Mouse (Mus musculus): Measurements from ENCODE around the gene Syt17. TPM values are rescaled to one million over a fixed set of nuclear protein-coding genes. Genes with fewer than 3 reads are reported as not detected.
A peak's percentile ranks its signal among the peaks of the same experiment; 100 is the strongest.

The Syt17 gene
- total and polyA plus RNA-seq, 3 experiments = 1.0 to 1.8 (median 1.4) TPM

GRCm38 (mm10) chr7:118475008-118475705 is 27.1 kb upstream of the Syt17 start:
- intact Hi-C loops (cut with DNase I) = no loop called here
- peak overlapping the region; percentile 56 for H3K27ac ChIP-seq

GRCm38 (mm10) chr7:118472886-118473285 is 24.9 kb upstream of the Syt17 start:
- intact Hi-C loops (cut with DNase I) = no loop called here
- TF ChIP-seq POLR2A (IDR thresholded peaks at IDR 0.05; ENCODE audit: insufficient read depth, low read depth, low read length) = no peak
- no peak for TF ChIP-seq CTCF (IDR thresholded peaks at IDR 0.05)
- TF ChIP-seq EP300 (IDR thresholded peaks at IDR 0.05; ENCODE audit: insufficient read depth, low read depth, low read length) = no peak
- H3K27ac ChIP-seq = no peak overlapping the region
- no peak overlapping the region for H3K4me3 ChIP-seq
- no peaks in the 10 kb centered on the region for H3K27me3 ChIP-seq (ENCODE audit: control insufficient read depth, insufficient read depth, low read length)
- 100% methylated on average over 1 of the region's 1 CpGs for WGBS
- H3K79me2 ChIP-seq (replicated peaks; ENCODE audit: control insufficient read depth, insufficient read depth, low read length) = no peaks in the 10 kb centered on the region
- H3K9ac ChIP-seq (ENCODE audit: low read depth, low read length) = no peak overlapping the region
- DNase-seq = no peak
- H3K4me1 ChIP-seq (ENCODE audit: control insufficient read depth, insufficient read depth, low read length) = peaks cover 12% of the 10 kb centered on the region
- no peaks in the 10 kb centered on the region for H3K36me3 ChIP-seq (ENCODE audit: control insufficient read depth, insufficient read depth, low read length)

More at GRCm38 (mm10) chr7:118475008-118475705, 27.1 kb upstream of the Syt17 start:
- no peak overlapping the region for H3K4me3 ChIP-seq
- no peaks in the 10 kb centered on the region for H3K79me2 ChIP-seq (replicated peaks; ENCODE audit: control insufficient read depth, insufficient read depth, low read length)
- peaks cover 10% of the 10 kb centered on the region for H3K4me1 ChIP-seq (ENCODE audit: control insufficient read depth, insufficient read depth, low read length)
- H3K9ac ChIP-seq (ENCODE audit: low read depth, low read length) = no peak overlapping the region
- H3K27me3 ChIP-seq (ENCODE audit: control insufficient read depth, insufficient read depth, low read length) = no peaks in the 10 kb centered on the region
- peak; percentile 63 to 70 for DNase-seq
- 61% methylated on average over 7 of the region's 7 CpGs for WGBS
- no peaks in the 10 kb centered on the region; the same call in 1 of the 2 replicates for H3K36me3 ChIP-seq (ENCODE audit: control insufficient read depth, insufficient read depth, low read length)
- no peak for TF ChIP-seq CTCF (IDR thresholded peaks at IDR 0.05)
- TF ChIP-seq POLR2A (IDR thresholded peaks at IDR 0.05; ENCODE audit: insufficient read depth, low read depth, low read length) = no peak
- no peak for TF ChIP-seq EP300 (IDR thresholded peaks at IDR 0.05; ENCODE audit: insufficient read depth, low read depth, low read length)

GRCm38 (mm10) chr7:118468060-118468459 is 20.0 kb upstream of the Syt17 start:
- Histone ChIP-seq H3K27me3 (ENCODE audit: control insufficient read depth, insufficient read depth, low read length) (no peaks in the 10 kb centered on the region), H3K4me1 (ENCODE audit: control insufficient read depth, insufficient read depth, low read length) (peaks cover 15% of the 10 kb centered on the region), H3K79me2 (replicated peaks; ENCODE audit: control insufficient read depth, insufficient read depth, low read length) (no peaks in the 10 kb centered on the region), H3K4me3 (no peak overlapping the region), H3K36me3 (ENCODE audit: control insufficient read depth, insufficient read depth, low read length) (no peaks in the 10 kb centered on the region), H3K9ac (ENCODE audit: low read depth, low read length) (no peak overlapping the region), H3K27ac (peak overlapping the region; percentile 52)
- WGBS = 59% methylated on average over 3 of the region's 3 CpGs
- DNase-seq = no peak
- intact Hi-C loops (cut with DNase I) = loop anchor here (2.0 kb wide), 1 partner anchor 23 kb away; the partner anchor contains the start of gene Itpripl2
- TF ChIP-seq EP300 (IDR thresholded peaks at IDR 0.05; ENCODE audit: insufficient read depth, low read depth, low read length) (no peak), CTCF (IDR thresholded peaks at IDR 0.05) (no peak), POLR2A (IDR thresholded peaks at IDR 0.05; ENCODE audit: insufficient read depth, low read depth, low read length) (no peak)

DNA sequence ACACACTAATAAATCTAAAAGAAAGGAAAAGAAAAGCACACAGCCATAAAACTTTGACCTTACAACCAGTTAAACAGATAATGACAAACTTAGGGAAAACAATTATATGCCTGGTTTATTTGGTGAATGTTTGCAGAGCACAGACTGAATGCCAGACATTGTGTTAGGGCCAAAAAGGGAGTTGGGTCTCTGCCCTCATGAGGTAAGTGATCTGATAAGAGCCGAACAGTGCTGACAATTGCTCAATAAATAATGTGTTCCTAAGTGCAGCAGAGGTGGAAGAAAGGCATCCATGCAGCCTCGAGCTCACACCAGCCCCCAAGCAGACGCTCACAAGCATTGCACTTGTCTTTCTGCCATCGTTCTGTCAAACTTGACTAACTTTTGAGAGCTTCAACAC is 16.4 kb upstream of the Syt17 start:
- H3K79me2 ChIP-seq (replicated peaks; ENCODE audit: control insufficient read depth, insufficient read depth, low read length) = no peaks in the 10 kb centered on the region
- 38% methylated on average over 4 of the region's 4 CpGs for WGBS
- intact Hi-C loops (cut with DNase I) = no loop called here
- DNase-seq = no peak
- no peaks in the 10 kb centered on the region for H3K27me3 ChIP-seq (ENCODE audit: control insufficient read depth, insufficient read depth, low read length)
- TF ChIP-seq POLR2A (IDR thresholded peaks at IDR 0.05; ENCODE audit: insufficient read depth, low read depth, low read length) (no peak), EP300 (IDR thresholded peaks at IDR 0.05; ENCODE audit: insufficient read depth, low read depth, low read length) (no peak), CTCF (IDR thresholded peaks at IDR 0.05) (no peak)
- no peak overlapping the region for H3K4me3 ChIP-seq
- no peaks in the 10 kb centered on the region for H3K36me3 ChIP-seq (ENCODE audit: control insufficient read depth, insufficient read depth, low read length)
- H3K4me1 ChIP-seq (ENCODE audit: control insufficient read depth, insufficient read depth, low read length) = peaks cover 12% of the 10 kb centered on the region
- no peak overlapping the region for H3K27ac ChIP-seq
- no peak overlapping the region for H3K9ac ChIP-seq (ENCODE audit: low read depth, low read length)

GRCm38 (mm10) chr7:118462818-118463762 is 15.1 kb upstream of the Syt17 start:
- no peak for DNase-seq
- Histone ChIP-seq H3K27me3 (ENCODE audit: control insufficient read depth, insufficient read depth, low read length) (no peaks in the 10 kb centered on the region), H3K4me1 (ENCODE audit: control insufficient read depth, insufficient read depth, low read length) (peaks cover 10% of the 10 kb centered on the region), H3K27ac (no peak overlapping the region), H3K9ac (ENCODE audit: low read depth, low read length) (no peak overlapping the region), H3K4me3 (no peak overlapping the region), H3K79me2 (replicated peaks; ENCODE audit: control insufficient read depth, insufficient read depth, low read length) (no peaks in the 10 kb centered on the region), H3K36me3 (ENCODE audit: control insufficient read depth, insufficient read depth, low read length) (no peaks in the 10 kb centered on the region)
- TF ChIP-seq POLR2A (IDR thresholded peaks at IDR 0.05; ENCODE audit: insufficient read depth, low read depth, low read length) = no peak
- no peak for TF ChIP-seq CTCF (IDR thresholded peaks at IDR 0.05)
- no peak for TF ChIP-seq EP300 (IDR thresholded peaks at IDR 0.05; ENCODE audit: insufficient read depth, low read depth, low read length)
- 66% methylated on average over 11 of the region's 11 CpGs for WGBS
- intact Hi-C loops (cut with DNase I) = no loop called here
